Mouse (Mus musculus) yolk sac, embryonic 10.5 days (tissue): ENCODE results near the gene Gm20696.

ENCODE experiments used
- DNase-seq: peaks from one replicate; pipeline ENCODE4 v3.0.0-alpha.2; 2017; ENCODE audit warnings: low spot score

Gene Gm20696

DNA sequence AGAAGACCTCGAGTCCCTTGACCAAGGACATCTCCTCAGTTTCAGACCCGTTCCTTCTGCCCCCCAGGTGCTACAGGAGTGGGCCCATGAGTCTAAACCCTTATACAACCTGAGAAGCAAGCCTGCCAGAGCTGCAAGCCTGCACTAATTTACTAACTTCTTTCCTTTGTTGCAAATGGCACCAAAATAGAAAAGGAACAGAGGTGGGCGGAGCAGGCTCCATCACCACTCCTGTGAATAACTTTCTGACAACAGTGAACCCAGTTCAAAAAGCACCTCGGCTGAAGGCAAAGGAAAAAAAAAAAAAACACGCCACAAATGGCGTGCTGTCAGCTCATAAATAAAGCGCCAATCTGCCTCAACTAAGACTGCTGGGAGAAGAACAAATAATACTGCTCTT is 225.5 kb downstream of the Gm20696 start:
- DNase-seq, result no peak

DNA sequence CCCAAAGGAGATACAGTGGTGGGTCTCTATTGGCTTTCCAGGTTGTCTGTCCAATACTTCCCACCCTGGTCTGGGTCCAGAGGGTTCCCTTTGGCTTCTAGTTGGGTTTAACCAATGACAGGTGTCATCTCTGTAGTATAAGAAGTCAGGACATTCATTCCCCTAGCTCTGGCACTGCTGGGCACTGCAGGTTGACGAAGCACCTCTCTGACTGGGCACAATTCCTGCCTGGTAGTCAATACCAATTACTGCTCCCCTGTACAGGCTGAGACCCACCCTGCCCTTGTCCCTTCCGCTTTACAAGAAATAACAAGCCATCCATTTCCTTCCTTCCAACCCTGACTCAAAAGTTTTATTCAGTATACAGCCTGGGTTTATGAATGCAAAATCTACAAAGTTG is 226.0 kb downstream of the Gm20696 start:
- no peak for DNase-seq

DNA sequence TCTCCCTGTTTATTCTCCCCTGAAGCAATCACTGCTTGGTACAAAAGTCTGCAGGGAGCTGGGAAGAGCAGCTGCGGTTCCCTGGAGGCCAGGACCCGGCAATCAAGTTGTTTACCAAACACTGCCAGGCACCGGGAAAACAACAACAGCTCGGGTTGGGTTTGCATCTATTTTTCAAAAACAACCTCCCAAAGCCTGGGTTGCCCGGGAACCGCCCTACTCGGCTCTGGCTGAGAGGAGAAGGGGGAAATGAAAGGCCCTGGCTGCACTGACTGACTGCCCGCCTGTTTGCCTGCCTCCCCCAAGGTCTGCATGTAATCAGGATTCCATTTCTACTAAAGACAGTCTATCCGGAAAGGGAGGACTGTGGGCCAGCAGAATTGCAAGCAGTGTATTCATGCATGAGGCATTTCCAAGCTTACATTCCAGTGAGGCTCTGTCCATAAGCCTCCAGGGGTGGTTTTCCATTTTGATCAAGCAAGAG is 226.7 kb downstream of the Gm20696 start:
- DNase-seq, result peak; percentile 60

DNA sequence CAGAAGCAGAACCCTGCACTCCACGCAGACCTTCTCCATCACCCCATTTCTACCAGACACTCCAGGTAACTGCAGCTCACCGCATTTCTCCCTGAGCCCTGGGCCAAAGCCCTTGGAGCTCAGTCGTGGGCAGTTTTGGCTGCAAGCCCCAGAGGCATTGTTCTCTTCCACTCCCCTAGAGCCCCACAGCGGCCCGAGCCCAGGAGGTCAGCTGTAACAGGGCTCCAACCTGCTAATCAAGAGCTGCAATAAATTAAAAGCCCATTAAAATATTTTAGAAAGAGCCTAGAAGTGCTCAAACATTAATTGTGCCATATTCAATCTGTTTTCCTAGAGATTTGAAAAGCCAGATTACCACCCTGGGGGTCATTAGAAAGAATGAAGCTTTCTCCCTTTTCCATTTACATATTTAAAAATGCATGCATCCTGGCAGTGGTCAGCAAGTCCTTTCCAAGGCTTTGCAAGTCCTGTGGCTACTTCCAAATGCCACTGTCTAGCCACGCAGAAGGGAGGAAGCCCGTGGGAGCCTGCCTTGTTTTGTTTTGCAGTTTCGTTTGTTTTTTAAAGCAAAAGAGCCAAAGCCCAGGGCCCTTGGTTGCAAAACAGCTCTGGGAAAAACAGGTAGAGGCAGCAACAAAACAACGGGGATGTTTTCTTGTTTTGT is 227.3 kb downstream of the Gm20696 start:
- DNase-seq, result no peak

DNA sequence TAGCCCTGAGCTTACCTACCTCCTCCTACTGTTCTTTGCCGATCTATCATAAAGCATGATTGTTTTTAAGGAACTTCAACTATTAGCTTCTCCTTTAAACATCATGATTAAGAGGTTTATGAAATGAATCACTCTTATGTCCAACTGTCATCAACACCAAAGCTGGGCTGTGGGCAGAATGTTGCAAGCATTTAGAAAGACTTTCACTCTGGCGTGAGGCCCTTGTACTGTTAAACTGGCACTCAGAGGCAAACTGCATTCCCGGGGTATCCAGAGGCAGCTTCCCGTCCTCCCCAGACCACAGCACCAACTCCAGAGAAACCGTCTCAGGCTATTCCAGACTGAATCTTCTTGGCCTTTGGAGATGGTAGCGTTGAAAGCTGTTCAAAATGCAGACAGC is 230.2 kb downstream of the Gm20696 start:
- DNase-seq, result no peak

DNA sequence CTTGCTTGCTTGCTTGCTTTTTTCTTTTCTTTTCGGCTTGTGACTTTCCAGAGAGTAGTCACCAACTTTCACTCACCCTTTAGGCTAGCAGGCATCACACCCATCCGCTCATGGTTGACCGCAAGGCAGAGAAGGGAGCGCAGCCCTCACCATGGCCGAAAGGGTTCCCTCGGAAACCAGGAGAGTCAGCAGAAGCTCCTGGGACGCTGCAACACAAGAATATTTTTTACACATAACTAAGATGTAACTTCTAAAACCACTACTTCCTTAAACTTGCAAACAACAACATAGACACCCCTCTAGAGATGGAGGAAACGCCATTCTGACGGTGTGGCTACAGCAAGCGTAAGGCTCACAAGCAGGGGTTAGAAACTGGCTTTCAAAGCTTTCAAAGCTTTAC is 231.5 kb downstream of the Gm20696 start:
- no peak for DNase-seq

DNA sequence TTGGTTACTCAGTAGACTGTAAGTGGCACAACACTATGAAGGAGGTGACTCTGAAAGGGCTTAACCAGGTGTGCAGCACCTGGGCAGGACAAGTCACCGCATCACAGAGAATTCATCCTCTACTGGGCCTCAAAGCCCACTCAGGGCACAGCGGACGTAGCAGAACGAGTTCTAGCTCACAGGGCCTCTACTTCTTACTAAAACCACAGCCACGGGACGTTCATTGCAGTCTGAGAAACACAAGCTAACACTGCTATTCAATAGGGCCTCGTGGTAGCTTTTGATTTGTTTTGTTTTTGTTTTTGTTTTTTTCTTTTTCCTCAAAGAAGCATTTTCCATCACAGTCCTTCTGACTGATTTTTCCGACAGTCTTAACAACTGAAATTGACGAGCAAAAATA is 233.6 kb downstream of the Gm20696 start:
- DNase-seq, result no peak

DNA sequence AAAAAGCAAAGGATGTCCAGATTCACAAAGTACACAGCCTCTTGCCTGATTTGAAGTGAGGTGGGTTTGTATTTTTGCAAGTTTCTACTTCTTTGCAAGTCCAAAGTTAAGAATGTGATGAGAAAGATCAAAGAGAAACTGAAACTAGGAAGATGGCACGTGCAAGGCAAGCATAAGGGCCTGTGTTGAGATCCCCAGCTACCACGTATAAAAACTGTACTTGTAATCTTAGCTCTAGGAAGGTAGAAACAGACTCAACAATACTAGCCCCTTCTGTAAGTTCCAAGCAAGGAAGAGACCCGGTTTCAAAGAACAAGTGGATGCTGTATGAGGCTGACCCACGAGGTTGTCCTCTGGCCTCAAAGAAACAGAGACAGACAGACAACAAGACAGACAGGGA is 234.7 kb downstream of the Gm20696 start:
- no peak for DNase-seq

DNA sequence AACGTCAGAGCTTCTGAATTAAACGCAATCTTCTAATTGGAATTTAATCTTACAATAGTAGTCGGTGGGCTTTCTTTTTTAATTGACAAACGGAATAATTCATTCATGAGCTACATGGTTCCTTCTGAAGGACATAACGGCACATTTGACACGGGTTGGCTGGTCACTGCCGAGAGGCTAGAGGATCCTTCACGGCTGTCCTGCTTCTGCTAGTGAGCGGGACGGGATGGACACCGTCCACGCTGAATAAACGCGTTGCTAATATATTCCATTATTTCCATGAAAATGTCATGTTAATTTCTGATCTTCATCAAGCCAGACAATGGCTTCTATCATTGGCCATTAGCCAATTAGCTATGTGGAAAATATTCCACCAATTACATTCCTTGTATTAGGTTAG is 236.0 kb downstream of the Gm20696 start:
- no peak for DNase-seq

DNA sequence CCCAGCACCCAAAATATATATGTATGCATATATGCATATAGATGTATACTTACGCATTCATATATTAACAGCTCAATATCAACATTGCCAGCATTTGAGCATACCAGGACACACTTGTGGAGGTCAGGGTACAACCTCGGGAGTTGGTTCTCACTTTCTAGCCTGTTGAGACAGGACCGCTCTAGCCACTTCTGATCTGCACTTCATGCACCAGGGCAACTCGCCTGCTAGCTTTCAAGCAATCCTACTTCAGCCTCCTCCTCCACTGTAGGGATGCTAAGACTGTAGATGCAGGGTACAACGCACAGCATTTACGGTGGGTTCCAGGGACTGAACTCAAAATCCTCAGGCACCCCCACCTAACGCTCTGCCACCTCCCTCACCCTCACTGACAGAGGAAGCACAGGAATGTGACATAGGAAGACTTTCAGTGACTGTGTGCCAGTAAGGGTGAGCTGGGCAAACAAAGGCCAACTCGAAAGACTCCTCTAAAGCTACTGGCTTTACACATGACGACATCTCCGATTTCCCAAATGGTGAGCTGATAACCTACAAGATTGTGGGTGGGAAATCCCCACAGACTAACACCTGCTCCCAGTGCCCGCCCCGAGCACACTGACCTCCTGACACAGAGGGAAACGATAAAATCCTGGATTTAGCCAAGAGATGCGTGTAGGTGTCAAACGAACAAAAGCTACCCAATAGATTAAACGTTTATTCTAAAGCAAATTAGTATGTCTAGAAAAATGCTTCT is 237.0 kb downstream of the Gm20696 start:
- DNase-seq, result no peak

DNA sequence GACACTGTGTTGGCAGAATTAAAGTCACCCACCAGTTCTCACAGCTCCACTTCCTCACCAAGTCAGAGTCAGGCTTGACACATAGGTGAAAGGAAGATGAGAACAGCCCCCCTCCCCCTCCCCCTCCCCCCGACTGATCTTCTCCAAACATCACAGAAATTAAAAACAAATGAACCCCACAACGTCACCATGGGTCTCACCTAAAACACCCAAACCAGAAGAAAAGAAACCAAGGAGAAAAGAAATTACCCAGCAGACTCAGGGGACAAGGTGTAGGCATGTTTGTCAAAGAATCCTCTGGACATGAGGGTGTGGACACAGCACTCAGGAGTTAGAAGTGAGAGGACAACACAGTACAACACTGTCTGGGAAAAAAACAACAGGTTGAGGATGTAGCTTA is 237.6 kb downstream of the Gm20696 start:
- DNase-seq, result no peak

DNA sequence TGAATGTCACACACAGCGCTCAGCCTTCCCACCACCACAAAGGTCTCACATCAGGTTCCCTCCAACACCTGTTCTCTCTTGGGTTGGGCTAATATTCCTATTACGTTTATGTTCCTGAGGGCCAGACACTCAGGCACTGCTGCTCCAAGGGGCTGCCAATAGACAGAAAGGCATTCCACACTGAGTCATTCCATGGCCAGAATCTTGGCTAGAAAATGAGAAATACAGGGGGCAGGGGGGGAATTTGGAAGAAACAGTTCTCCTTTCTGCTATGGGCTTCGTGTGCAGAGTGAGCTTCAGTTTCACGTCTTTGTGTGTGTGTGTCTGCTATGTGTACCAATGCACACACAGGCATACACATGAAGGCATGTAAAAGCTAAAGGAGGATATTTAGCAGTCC is 239.3 kb downstream of the Gm20696 start:
- DNase-seq, result no peak

DNA sequence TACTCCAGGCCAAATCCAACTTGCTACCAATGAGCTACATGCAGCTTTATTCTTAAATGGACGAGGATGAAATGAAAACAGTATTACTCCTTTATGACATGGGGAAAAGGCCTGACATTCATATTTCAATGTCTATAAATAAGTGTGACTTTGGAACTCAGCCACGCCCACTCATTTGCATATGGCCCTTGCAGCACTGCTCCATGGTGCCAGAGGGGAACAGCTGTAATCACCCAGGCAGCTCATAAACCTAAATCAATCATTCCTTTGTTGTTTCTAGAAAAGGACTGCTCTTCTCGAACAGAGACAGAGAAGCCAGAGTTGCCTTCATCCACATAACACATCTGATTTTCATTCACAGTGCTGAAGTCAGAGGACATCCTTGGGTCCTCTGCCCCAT is 241.6 kb downstream of the Gm20696 start:
- DNase-seq, result no peak

DNA sequence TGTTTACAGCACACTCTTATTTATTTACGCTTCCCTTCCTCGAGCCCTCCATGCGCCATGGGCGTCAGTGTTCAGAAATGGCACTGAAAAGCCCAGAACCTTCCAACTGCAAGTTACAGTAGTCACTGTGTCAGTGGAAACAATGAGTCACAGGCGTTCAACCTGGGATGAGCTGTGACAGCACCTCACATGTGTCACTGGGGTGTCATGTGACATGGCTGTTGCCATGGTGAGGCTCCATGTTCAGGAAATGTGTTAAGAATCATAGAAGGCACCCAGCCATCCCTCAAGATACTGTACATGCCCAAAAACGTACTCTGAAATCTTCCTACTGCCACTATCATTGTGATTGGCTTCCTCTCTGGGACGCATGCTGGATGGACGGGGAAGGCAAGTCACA is 245.9 kb downstream of the Gm20696 start:
- DNase-seq, result no peak

DNA sequence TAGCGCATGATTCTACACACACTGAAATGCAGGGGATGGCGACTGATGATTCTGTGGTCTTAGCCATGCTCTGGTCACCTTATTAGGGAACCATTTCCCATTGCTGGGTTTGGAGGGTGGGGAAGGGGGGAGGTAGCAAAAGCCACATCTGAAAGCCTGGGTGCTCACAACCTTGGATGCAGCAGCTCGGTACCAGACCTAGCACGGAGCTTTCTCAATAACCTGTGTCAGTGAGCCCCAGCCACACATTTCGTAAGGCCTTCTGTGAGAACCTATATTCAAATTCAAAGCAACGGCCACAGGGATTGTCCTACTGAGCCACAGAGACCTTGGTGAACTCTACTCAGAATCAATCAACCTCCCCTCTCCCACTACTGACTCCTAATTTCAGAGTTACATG is 254.0 kb downstream of the Gm20696 start:
- DNase-seq, result no peak

DNA sequence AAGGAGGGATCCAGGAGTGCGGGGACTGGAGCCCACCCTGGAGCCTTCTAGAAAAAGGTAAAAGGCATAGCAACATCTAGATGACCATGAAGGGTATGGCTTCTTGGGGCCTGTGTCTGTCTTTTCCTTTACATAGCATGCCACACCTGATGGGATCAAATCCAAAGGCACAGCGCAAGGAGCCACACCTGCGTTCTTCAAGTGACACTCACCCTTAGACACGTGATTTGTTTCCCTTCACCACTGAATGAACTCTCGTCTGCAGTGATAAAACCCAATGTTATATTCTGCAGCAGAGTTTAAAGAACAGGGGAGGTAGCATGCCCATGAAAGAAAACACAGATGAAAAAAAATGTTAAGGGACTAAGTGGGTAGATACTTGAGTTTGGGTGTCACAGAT is 257.0 kb downstream of the Gm20696 start:
- no peak for DNase-seq

DNA sequence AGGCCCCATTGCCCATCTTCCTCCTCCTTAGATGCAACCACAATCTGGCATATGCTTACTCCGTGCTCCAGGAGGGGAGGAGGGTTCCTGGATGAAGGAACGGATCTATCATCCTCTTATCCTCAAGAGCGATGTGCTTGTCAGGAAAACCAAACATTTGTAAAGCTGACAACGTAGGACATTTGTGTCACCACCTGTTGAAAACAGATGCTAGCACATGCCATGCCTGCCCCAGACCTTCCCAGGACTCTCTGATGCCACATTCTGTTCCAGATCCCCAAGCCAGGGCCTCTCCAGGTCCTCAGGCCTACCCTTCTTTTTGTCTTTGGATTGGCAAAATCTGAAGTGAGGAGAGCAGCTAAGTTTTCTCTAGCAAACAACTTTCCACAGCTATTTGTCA is 257.7 kb downstream of the Gm20696 start:
- no peak for DNase-seq

DNA sequence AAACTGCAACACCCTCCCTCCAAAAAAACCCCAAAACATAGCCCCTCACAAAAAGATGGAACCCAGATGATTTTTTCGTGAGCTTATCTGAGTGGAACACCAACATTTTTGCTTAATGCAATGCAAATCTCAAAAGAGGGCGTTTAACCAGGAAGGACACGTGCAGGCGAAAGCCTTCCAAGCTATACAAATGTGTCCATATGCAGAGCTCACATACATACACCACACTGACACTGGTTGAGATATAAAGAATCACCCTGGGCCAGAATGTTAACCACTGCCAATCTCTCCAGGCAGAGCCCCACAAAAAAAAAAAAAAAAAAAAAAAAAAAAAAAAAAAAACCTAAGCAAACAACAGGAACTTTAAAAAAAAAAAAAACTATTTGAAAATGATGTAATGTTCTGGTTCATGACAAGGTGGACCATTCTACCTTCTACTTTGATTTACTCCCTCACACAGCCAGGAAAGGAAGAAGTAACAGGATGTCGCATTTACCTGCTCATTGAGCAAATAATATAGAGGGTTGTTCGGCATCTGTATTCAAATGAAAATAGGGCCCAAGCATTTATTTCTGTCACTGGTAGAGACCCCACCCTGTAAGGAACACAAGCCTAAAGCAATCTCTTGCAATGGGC is 262.7 kb downstream of the Gm20696 start:
- no peak for DNase-seq

DNA sequence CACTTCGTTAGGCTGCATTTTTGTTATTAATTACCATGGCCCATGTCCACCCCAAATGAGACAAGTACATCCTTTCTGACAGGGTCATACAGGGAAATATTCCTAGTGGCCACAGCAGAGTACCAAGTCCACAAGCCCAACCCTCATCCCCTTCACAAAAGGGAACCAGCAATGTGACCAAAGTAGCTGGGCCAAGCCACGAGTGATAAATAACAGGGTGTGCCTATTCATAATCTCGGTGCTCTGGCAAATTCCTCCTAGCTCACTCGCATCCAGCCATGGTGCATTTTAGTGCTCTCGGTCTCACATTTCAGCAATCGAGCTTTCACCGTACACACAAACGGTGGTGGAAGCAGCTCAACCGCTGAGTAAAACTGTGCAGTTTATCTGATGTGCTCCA is 263.7 kb downstream of the Gm20696 start:
- no peak for DNase-seq

DNA sequence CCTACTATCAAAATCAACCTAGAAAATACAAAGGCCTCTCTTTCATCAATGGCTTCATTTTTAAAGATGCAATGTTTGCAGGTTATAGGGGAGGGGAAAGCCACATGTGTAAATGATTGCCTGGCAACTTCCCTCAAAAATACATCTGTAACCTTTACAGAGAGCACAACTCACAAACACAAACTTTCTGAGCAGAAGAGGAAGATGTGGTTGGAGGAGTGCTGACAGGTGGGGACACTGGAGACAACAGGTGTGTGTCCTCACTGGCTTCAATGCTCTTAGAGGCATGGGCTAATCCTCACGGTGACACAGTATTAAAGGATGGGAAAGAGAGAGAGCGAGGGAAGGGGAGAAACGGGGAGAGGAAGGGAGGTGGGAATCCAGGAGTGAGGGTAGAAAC is 264.2 kb downstream of the Gm20696 start:
- DNase-seq, result no peak

DNA sequence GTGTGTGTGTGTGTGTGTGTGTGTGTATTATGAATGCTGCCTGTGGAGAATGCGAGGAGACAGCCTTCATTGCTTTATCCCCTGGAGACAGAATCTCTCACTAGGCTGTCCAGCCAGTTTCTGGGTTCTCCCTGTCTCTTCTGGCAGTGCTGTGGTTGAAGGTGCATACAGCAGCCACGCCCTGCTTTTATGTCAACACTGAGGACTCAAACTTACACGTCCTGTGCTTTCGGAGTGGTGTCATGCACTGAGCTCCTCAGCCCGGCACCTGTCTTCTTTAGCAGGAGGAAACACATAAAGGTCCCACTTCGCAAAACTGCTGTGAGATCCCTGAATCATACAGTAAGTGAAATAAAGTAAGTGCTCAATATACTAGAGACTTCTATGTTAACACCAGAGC is 264.8 kb downstream of the Gm20696 start:
- no peak for DNase-seq

DNA sequence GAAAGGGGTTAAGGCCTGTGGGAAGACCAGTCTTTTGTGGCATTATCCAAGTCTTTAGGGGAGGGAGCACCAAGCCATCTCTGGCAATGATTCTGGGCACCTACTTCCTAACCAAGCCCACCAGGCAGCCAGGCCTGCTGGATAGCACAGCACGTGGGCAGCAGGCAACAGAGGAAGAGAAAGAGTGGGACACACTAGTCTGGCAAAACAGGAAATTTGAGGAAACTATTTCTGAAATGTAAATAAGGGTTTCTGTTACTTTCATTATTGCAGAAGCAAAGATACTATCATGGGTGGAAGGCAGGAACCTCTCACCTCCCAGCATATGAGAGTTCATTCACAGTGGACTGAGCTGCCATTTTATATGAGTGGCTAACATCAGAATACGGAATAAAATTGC is 265.4 kb downstream of the Gm20696 start:
- no peak for DNase-seq

DNA sequence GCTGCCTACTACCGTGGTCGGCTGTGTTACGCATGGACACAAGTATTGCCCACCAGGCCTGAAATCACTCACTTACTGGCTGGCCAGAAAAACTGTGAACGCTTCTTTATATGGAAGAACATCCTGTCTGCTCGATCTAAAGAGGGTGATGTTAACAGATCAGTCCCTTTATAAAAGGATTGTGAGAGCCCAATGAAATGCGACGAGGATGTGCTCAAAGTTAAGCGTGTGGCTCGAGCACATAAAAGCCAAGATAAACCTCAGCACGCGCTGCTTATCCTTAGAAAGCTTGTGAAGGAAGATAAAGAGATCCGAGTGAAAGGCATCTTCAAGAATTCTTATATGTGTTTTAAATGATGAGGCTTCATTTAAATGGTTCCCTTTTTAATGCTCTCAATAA is 270.9 kb downstream of the Gm20696 start:
- no peak for DNase-seq
